Mouse (Mus musculus): ENCODE measurements around the gene Prss46.

GRCm38 (mm10) chr9:110875288-110875695 is 31.0 kb downstream of the Prss46 start:
- TF ChIP-seq POLR2A (IDR thresholded peaks at IDR 0.05; ENCODE audit: control insufficient read depth, low read depth, low read length) = no peak
- no peak for TF ChIP-seq CTCF (IDR thresholded peaks at IDR 0.05; ENCODE audit: control insufficient read depth, insufficient read depth, insufficient replicate concordance, low read depth, low read length)

All from testis, adult 2 months (tissue).